Mouse (Mus musculus): ENCODE measurements around the gene Mad2l1.

The Mad2l1 gene

DNA sequence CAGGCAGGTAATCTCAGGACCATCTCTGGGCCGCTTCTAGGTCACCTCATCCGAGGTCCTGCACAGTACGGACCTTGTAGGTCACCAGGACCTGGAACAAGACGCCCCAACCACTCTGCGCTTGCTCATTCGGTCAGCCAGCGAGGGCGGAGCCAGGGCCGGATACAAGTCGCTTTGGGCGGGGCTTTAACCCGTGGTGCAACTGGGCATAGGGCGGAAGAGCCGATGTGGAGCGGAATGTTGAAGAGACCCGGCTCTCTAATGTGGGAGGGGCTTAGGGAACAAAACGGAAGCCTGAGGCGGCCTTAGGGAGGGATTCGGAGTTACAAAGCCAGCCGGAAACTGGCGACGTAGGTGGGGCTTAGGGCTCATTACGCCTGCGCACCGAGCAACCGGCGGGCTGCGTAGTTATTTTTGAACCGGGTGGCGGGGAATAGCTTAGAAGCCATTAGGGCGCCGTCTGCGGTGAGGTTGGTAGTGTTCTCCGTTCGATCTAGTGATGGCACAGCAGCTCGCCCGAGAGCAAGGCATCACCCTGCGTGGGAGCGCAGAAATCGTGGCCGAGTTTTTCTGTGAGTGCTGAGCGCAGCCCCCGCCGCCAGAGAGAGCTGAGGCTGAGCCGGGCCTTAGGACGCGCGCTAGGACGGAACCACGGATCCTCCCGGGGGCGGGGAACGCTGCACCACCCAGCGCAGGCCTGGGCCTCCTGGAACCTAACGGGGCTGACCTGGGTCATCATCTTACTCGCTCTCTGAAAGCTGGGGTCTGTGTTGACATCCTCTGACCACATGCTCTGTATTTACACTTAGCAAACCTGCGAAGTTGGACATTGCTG, at the start of gene Mad2l1:
Gene Mad2l1 (plus strand): TSS at position 363 of the 835 bp plus-strand sequence.
- DNase-seq: peak; percentile 98

DNA sequence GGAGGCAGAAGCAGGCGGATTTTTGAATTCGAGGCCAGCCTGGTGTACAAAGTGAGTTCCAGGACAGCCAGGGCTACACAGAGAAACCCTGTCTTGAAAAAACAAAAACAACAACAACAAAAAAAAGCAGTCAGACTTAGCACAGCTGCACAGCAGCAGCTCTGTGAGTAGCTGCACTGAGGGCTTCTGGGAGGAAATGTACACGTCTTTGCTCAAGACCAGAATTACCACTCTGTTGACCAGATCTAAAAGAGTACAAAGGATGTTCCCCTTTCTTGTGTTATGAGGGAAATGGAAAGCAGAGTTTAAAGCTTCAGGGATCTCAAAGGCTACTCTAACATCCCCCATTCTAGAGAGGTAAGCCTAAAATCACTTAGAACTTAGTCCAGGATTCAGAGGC, 41.5 kb upstream of the Mad2l1 start:
- DNase-seq: no peak

DNA sequence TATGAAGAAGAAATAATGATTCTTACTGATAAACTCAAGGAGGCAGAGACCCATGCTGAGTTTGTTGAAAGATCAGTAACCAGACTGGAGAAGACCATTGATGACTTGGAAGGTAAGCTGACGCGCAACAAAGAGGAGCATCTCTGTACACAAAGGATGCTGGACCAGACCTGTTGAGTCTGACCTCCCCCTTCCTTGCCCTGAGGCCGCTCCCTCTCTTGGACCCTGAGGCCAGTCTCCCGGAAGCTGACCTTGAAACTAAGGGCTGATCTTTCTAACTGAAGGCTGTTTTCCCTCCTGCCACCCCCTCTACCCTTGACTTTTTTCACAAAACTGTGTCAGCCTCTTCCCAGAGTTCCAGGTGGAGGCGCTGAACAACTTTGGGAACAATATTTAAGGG, 18.8 kb upstream of the Mad2l1 start:
- DNase-seq: no peak

DNA sequence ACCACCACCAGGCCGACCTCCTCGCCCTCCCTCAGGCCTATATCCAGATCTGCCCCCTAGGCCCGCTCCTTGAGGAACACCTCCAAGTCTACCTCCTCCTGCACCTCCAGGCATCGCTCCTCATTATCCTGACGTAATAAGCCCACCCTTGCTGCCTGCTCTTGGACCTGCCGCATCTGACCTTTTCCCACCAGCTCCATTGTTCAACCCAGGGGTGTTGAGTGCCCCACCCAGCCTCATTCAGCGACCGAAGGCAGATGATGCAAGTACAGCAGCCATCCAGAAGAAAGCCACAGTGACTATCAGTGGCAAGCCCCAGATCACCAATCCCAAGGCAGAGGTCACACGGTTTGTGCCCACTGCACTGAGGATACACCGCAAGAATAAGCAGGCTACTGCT, 6.8 kb upstream of the Mad2l1 start:
- no peak for DNase-seq

DNA sequence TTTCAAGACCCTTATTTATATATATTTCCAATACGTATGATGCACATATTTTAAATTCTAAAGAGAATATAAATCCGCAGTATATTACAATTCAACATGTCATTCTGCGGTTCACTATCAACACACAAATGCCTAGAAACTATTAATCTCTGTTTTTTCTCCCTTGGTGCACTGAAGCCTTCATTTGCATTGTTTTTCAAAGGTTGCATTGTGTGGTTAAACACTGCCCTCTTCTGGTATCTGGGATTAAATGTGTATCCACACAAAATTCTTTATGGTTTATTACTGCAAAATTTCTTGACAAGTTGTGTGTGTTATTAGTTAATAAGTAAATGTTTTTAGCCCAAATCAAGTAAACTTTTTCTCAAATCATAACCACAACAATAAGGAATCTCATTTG, 1.9 kb upstream of the Mad2l1 start:
- DNase-seq: no peak

DNA sequence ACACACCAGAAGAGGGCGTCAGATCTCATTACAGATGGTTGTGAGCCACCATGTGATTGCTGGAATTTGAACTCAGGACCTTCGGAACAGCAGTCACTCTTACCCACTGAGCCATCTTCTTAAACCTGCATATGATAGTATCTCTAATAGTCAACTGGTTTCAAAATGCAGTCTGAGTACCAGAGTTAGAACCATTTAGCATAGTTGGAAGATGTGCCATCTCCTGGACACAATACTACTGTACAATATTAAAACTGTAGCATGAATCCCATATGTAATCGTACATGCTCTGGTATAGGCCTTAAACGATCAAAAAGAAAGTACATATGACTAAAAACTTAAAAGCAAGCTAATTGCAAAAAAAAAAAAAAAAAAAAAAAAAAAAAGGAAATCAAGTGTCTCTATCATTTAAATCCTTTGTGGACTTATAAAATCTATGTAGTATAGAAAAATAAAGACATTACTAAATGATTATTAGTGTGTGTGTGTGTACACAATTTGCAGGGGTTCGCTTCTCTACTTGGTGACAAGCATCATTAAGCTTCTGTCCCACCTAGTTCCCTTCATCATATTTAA, 736 bp upstream of the Mad2l1 start:
- no peak for DNase-seq

DNA sequence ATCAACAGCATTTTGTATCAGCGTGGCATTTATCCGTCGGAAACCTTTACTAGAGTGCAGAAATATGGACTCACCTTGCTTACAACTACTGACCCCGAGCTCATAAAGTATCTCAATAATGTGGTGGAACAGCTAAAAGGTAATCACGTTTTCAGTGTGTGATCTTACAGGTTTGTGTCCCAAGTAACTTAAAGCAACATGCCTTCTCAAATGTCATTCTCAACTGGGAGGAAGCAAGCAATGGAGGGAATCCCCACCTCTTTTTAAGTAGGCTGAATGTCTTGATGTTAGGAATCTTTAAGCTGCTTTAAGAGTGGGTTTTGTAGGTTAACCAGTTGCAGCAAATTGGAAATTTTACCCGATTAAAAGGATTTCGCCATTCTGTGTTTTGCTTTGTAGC, 776 bp downstream of the Mad2l1 start:
- no peak for DNase-seq

DNA sequence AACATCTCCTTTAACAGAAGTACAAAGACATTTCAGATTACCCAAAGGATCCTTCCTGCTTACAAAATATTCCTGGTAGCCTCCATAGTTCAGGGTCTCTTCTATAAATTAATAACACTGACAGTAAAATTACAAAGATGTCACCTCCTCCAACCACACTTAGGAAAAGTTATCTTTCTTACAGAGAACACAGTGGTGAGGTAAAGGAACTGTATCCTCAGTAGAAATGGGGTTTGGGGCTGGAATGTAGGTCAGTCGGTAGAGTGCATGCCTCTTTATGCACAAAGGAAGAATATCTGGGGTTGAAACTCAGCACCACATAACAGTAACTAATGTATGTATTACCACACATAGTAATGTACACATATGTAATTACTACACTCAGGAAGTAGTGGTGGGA, 24.8 kb downstream of the Mad2l1 start, which contains the start of gene Vmn1r32:
Gene Vmn1r32 (minus strand): TSS at position 101 of the 400 bp plus-strand sequence.
- no peak for DNase-seq

DNA sequence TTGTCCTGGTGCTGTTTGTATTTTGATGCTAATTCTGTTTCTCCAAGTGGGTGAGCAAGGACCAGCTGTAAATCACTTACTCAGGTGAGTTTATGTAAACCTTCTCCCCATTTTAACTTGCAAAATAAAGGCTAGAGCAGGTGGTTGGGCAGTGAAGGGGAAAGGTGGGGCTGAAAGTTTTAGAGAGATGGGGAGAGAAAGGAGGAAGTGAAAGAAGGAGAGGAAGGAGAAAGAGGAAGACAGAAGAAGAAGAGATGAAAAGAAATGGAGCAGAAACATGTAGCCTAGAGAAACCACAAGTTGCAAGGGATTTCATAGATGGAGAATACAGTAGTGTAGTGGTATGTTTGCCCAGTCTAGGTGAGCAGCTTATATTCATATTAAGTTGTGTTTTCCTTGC, 60.6 kb downstream of the Mad2l1 start:
- no peak for DNase-seq
